8 mouse cellular contexts compared by ENCODE assay signal in genomic region chr11:68852932-68853409, GRCm38 (mm10). TPM values are rescaled to one million over a fixed set of nuclear protein-coding genes. Genes with fewer than 3 reads are reported as not detected.
DNase-seq lines count a peak whose midpoint lies in the region; ATAC-seq lines count a peak whose summit lies in the region.

No protein-coding gene starts in this region.

- DNase-seq in 3T3-L1 (ENCODE audit: low read depth, low spot score): peak; percentile 98
- peak; percentile 99 to 100 for DNase-seq in adrenal gland, postnatal 4 days (ENCODE audit: low spot score in 2 of 2)
- DNase-seq in embryonic facial prominence, embryonic 14.5 days (ENCODE audit: low spot score): peak; percentile 99
- DNase-seq in heart, adult 9 months (ENCODE audit: low spot score in 2 of 2): peak; percentile 100
- DNase-seq in monocyte, adult 2 months (ENCODE audit: low read depth in 1 of 2, low spot score in 2 of 2): peak; percentile 100
- DNase-seq in spleen, postnatal 36 days (ENCODE audit: low spot score in 2 of 2): peak; percentile 100

- H3K9ac ChIP-seq in embryonic facial prominence, embryonic 14.5 days (ENCODE audit: low read depth, low read length): peak overlapping the region; percentile 99
- peak overlapping the region; percentile 97 for H3K9ac ChIP-seq in kidney, embryonic 14.5 days (ENCODE audit: low read depth, low read length)
- peak overlapping the region; percentile 76 for H3K9ac ChIP-seq in limb, embryonic 15.5 days

- peak overlapping the region; percentile 88 for H3K4me2 ChIP-seq in embryonic facial prominence, embryonic 14.5 days (ENCODE audit: low read depth, low read length)
- H3K4me2 ChIP-seq in kidney, embryonic 14.5 days (replicated peaks; ENCODE audit: low read depth, low read length): peak overlapping the region; percentile 71
- peak overlapping the region; percentile 59 for H3K4me2 ChIP-seq in limb, embryonic 15.5 days

- no peaks in the 10 kb centered on the region; the same call in 1 of the 2 replicates for H3K27me3 ChIP-seq in embryonic facial prominence, embryonic 14.5 days (replicated peaks; ENCODE audit: control insufficient read depth, insufficient read depth, low read length)
- no peaks in the 10 kb centered on the region for H3K27me3 ChIP-seq in kidney, embryonic 14.5 days (ENCODE audit: control insufficient read depth, insufficient read depth, low read length)
- H3K27me3 ChIP-seq in limb, embryonic 15.5 days: no peaks in the 10 kb centered on the region

- H3K27ac ChIP-seq in embryonic facial prominence, embryonic 14.5 days (replicated peaks; ENCODE audit: low read depth, low read length): peak overlapping the region; percentile 99
- H3K27ac ChIP-seq in kidney, embryonic 14.5 days (ENCODE audit: low read depth, low read length): peak overlapping the region; percentile 97
- H3K27ac ChIP-seq in limb, embryonic 15.5 days: peak overlapping the region; percentile 99

- no peaks in the 10 kb centered on the region for H3K36me3 ChIP-seq in embryonic facial prominence, embryonic 14.5 days (ENCODE audit: control insufficient read depth, insufficient read depth, low read length)
- H3K36me3 ChIP-seq in kidney, embryonic 14.5 days (ENCODE audit: control insufficient read depth, insufficient read depth, low read length): peaks cover 5% of the 10 kb centered on the region; the same call in 1 of the 2 replicates
- H3K36me3 ChIP-seq in limb, embryonic 15.5 days: no peaks in the 10 kb centered on the region

- ATAC-seq in embryonic facial prominence, embryonic 14.5 days (ENCODE audit: low read depth): peak; percentile 99
- ATAC-seq in kidney, embryonic 14.5 days (ENCODE audit: low FRiP score, low TSS enrichment): peak; percentile 99
- peak; percentile 99 for ATAC-seq in limb, embryonic 15.5 days (ENCODE audit: insufficient number of reproducible peaks, low FRiP score, low TSS enrichment, low read depth)

- peaks cover 19% of the 10 kb centered on the region for H3K4me1 ChIP-seq in embryonic facial prominence, embryonic 14.5 days (ENCODE audit: control insufficient read depth, insufficient read depth, low read length)
- peaks cover 20% of the 10 kb centered on the region for H3K4me1 ChIP-seq in kidney, embryonic 14.5 days (ENCODE audit: control insufficient read depth, insufficient read depth, low read length)
- peaks cover 21% of the 10 kb centered on the region for H3K4me1 ChIP-seq in limb, embryonic 15.5 days

- H3K9me3 ChIP-seq in embryonic facial prominence, embryonic 14.5 days (ENCODE audit: control insufficient read depth, low read length): no peaks in the 10 kb centered on the region
- no peaks in the 10 kb centered on the region for H3K9me3 ChIP-seq in kidney, embryonic 14.5 days (ENCODE audit: control insufficient read depth, low read length)
- no peaks in the 10 kb centered on the region for H3K9me3 ChIP-seq in limb, embryonic 15.5 days

- H3K4me3 ChIP-seq in embryonic facial prominence, embryonic 14.5 days (ENCODE audit: low read depth, low read length): peak overlapping the region; percentile 100
- H3K4me3 ChIP-seq in kidney, embryonic 14.5 days (ENCODE audit: low read length): peak overlapping the region; percentile 97
- peak overlapping the region; percentile 80 for H3K4me3 ChIP-seq in limb, embryonic 15.5 days

- under 1% methylated on average over 37 of the region's 42 CpGs for WGBS in embryonic facial prominence, embryonic 14.5 days
- WGBS in kidney, embryonic 14.5 days: under 1% methylated on average over 42 of the region's 42 CpGs
- under 1% methylated on average over 42 of the region's 42 CpGs for WGBS in limb, embryonic 15.5 days

RNA-seq across cellular contexts. Expression of gene Ndel1, which starts 18.7 kb away (rescaled TPM):
- total RNA-seq in adrenal gland, postnatal 4 days (2021): 10 to 100 TPM; 59.1 to 61.4 TPM
- 90.0 and 95.4 TPM in 2 replicates for polyA plus RNA-seq in embryonic facial prominence, embryonic 14.5 days (2014; fragmentation: Nextera tagmentation; extraction: Ambion mirVana)
- 46.7 and 70.6 TPM in 2 replicates for polyA plus RNA-seq in kidney, embryonic 14.5 days (2014; fragmentation: Nextera tagmentation; extraction: Ambion mirVana)
- polyA plus RNA-seq in limb, embryonic 15.5 days (2015; fragmentation: Nextera tagmentation; extraction: Ambion mirVana): 124 and 128 TPM in 2 replicates

RNA-seq across cellular contexts. Expression of gene Rnf222, which starts 35.4 kb away (rescaled TPM):
- total RNA-seq in adrenal gland, postnatal 4 days (2021): under 1 TPM; 0.17 to 0.20 TPM
- 0.17 and 0.45 TPM in 2 replicates for polyA plus RNA-seq in embryonic facial prominence, embryonic 14.5 days (2014; fragmentation: Nextera tagmentation; extraction: Ambion mirVana)
- polyA plus RNA-seq in kidney, embryonic 14.5 days (2014; fragmentation: Nextera tagmentation; extraction: Ambion mirVana): 0.05 and 0.06 TPM in 2 replicates
- polyA plus RNA-seq in limb, embryonic 15.5 days (2015; fragmentation: Nextera tagmentation; extraction: Ambion mirVana): 4.2 and 5.1 TPM in 2 replicates

RNA-seq across cellular contexts. Expression of gene Rpl26, which starts 48.4 kb away (rescaled TPM):
- 1,000 to 10,000 TPM; 1,502 to 1,552 TPM for total RNA-seq in adrenal gland, postnatal 4 days (2021)
- 1,088 and 1,233 TPM in 2 replicates for polyA plus RNA-seq in embryonic facial prominence, embryonic 14.5 days (2014; fragmentation: Nextera tagmentation; extraction: Ambion mirVana)
- polyA plus RNA-seq in kidney, embryonic 14.5 days (2014; fragmentation: Nextera tagmentation; extraction: Ambion mirVana): 1,184 and 1,677 TPM in 2 replicates
- 838 and 986 TPM in 2 replicates for polyA plus RNA-seq in limb, embryonic 15.5 days (2015; fragmentation: Nextera tagmentation; extraction: Ambion mirVana)

Comparison
In these comparisons a context has a peak if more than half of its experiments do, and no peak if none do; other contexts are left out.
1. Peak in every context shown above with its lines: DNase-seq, ATAC-seq, H3K4me3 ChIP-seq and H3K27ac ChIP-seq.